Mouse (Mus musculus): Measurements from ENCODE around the gene Lrrc32.

DNA sequence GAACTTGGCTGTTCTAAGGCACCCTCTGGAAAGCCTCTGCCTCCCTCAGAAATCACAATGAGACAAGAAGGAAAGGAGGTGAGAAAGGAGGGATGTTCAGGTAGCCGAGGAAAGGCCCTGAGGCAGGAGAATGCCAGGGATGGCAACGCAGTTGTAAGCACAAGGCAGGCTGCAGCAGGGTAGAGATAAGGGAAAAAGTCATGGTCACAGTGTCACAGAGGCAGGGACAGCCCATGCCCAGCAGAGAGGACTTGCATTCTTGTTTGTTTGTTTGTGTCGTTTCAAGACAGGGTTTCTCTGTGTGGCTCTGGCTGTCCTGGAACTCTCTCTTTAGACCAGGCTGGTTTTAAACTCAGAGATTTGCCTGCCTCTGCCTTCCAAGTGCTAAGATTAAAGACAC lies 62.0 kb downstream of the Lrrc32 start:
- TF ChIP-seq CTCF (IDR thresholded peaks at IDR 0.05; ENCODE audit: low read depth, low read length), result no peak
- TF ChIP-seq POLR2A (IDR thresholded peaks at IDR 0.05; ENCODE audit: insufficient read depth, low read length), result no peak
- TF ChIP-seq EP300 (IDR thresholded peaks at IDR 0.05; ENCODE audit: insufficient read depth, low read depth, low read length), result no peak
